Comparison of ENCODE assay signal across 22 mouse cellular contexts in genomic region chr3:152130963-152131362, GRCm38 (mm10).
"Had no signal": no experiment of that assay in that cellular context is flagged by ENCODE, and none has a peak within 500 bp of the region (broad histone marks: within the 10 kb centered on the region; RNA-seq: fewer than 3 reads in every experiment).

No protein-coding gene starts in this region.

- H3K27me3 ChIP-seq: limb, embryonic 13.5 days; lung, embryonic 15.5 days; megakaryocyte, embryonic 14.5 days; neural tube, embryonic 13.5 days had no signal

- H3K27ac ChIP-seq: limb, embryonic 10.5 days; limb, embryonic 13.5 days; liver, embryonic 12.5 days; liver, embryonic 15.5 days; lung, embryonic 15.5 days; midbrain, embryonic 10.5 days; midbrain, embryonic 13.5 days; neural tube, embryonic 13.5 days; stomach, postnatal 0 days had no signal

- DNase-seq: kidney, adult 11 months; kidney, postnatal 14 days; kidney, postnatal 4 days; layer of hippocampus, adult 9-11 months; liver; lung, adult 18-20 months; lung, postnatal 10 days; lung, postnatal 36 days; retina, postnatal 1 day; thymus, postnatal 25 days had no signal

- H3K36me3 ChIP-seq: limb, embryonic 10.5 days; limb, embryonic 13.5 days; liver, embryonic 12.5 days; lung, embryonic 15.5 days; midbrain, embryonic 10.5 days; midbrain, embryonic 13.5 days; neural tube, embryonic 13.5 days had no signal

- H3K9me3 ChIP-seq: limb, embryonic 10.5 days; limb, embryonic 13.5 days; liver, embryonic 12.5 days; liver, embryonic 15.5 days; lung, embryonic 15.5 days; midbrain, embryonic 10.5 days; midbrain, embryonic 13.5 days; neural tube, embryonic 13.5 days had no signal

- ATAC-seq: liver, embryonic 12.5 days; midbrain, embryonic 13.5 days; midbrain, embryonic 16.5 days had no signal

- H3K4me2 ChIP-seq: limb, embryonic 13.5 days; liver, embryonic 12.5 days; liver, embryonic 15.5 days; lung, embryonic 15.5 days; midbrain, embryonic 13.5 days; neural tube, embryonic 13.5 days had no signal

- H3K4me3 ChIP-seq: limb, embryonic 10.5 days; limb, embryonic 13.5 days; liver, embryonic 12.5 days; liver, embryonic 15.5 days; lung, embryonic 15.5 days; megakaryocyte, embryonic 14.5 days; midbrain, embryonic 10.5 days; midbrain, embryonic 13.5 days; myocyte; neural tube, embryonic 13.5 days had no signal

- H3K9ac ChIP-seq: limb, embryonic 13.5 days; liver, embryonic 12.5 days; liver, embryonic 15.5 days; lung, embryonic 15.5 days; midbrain, embryonic 13.5 days; neural tube, embryonic 13.5 days had no signal

- H3K4me1 ChIP-seq: limb, embryonic 10.5 days; limb, embryonic 13.5 days; lung, embryonic 15.5 days; midbrain, embryonic 10.5 days; midbrain, embryonic 13.5 days; neural tube, embryonic 13.5 days had no signal
